Mouse (Mus musculus): ENCODE measurements around the gene Hmcn1. TPM values are rescaled to one million over a fixed set of nuclear protein-coding genes. Genes with fewer than 3 reads are reported as not detected.

Hmcn1 gene
- total and polyA plus RNA-seq, 2 experiments from 2014 or later: 1.2 to 2.5 TPM

GRCm38 (mm10) chr1:150632506-150632905 is 360.7 kb downstream of the Hmcn1 start:
- WGBS: 73% methylated on average over 4 of the region's 4 CpGs

GRCm38 (mm10) chr1:150631856-150632171 is 361.4 kb downstream of the Hmcn1 start:
- H3K4me2 ChIP-seq (ENCODE audit: low read depth, low read length, poor library complexity, severe bottlenecking): no peak overlapping the region
- 89% methylated on average over 3 of the region's 3 CpGs for WGBS
- no peak for TF ChIP-seq CTCF (IDR thresholded peaks at IDR 0.05)
- no peaks in the 10 kb centered on the region for H3K9me3 ChIP-seq (ENCODE audit: low read length)
- no peak overlapping the region for H3K9ac ChIP-seq (replicated peaks; ENCODE audit: low read length, poor library complexity, severe bottlenecking)
- DNase-seq (ENCODE audit: low spot score) (no peak), ATAC-seq (ENCODE audit: low FRiP score) (no peak)
- H3K27ac ChIP-seq (ENCODE audit: low read depth, low read length): no peak overlapping the region
- H3K4me3 ChIP-seq (ENCODE audit: low read depth, low read length): no peak overlapping the region
- H3K36me3 ChIP-seq (ENCODE audit: insufficient read depth, low read length): no peaks in the 10 kb centered on the region
- no peaks in the 10 kb centered on the region for H3K4me1 ChIP-seq (ENCODE audit: insufficient read depth, low read length)
- no peaks in the 10 kb centered on the region for H3K27me3 ChIP-seq (ENCODE audit: insufficient read depth, low read length)

More at GRCm38 (mm10) chr1:150632506-150632905, 360.7 kb downstream of the Hmcn1 start:
- H3K9me3 ChIP-seq (ENCODE audit: low read length): no peaks in the 10 kb centered on the region
- H3K4me2 ChIP-seq (ENCODE audit: low read depth, low read length, poor library complexity, severe bottlenecking): no peak overlapping the region
- no peak for ATAC-seq (ENCODE audit: low FRiP score)
- H3K36me3 ChIP-seq (ENCODE audit: insufficient read depth, low read length): no peaks in the 10 kb centered on the region
- H3K4me3 ChIP-seq (ENCODE audit: low read depth, low read length): no peak overlapping the region
- H3K4me1 ChIP-seq (ENCODE audit: insufficient read depth, low read length): no peaks in the 10 kb centered on the region
- no peak for DNase-seq (ENCODE audit: low spot score)
- no peaks in the 10 kb centered on the region for H3K27me3 ChIP-seq (ENCODE audit: insufficient read depth, low read length)
- no peak overlapping the region for H3K9ac ChIP-seq (replicated peaks; ENCODE audit: low read length, poor library complexity, severe bottlenecking)
- peak; percentile 36 for TF ChIP-seq CTCF (IDR thresholded peaks at IDR 0.05)
- H3K27ac ChIP-seq (ENCODE audit: low read depth, low read length): no peak overlapping the region

DNA sequence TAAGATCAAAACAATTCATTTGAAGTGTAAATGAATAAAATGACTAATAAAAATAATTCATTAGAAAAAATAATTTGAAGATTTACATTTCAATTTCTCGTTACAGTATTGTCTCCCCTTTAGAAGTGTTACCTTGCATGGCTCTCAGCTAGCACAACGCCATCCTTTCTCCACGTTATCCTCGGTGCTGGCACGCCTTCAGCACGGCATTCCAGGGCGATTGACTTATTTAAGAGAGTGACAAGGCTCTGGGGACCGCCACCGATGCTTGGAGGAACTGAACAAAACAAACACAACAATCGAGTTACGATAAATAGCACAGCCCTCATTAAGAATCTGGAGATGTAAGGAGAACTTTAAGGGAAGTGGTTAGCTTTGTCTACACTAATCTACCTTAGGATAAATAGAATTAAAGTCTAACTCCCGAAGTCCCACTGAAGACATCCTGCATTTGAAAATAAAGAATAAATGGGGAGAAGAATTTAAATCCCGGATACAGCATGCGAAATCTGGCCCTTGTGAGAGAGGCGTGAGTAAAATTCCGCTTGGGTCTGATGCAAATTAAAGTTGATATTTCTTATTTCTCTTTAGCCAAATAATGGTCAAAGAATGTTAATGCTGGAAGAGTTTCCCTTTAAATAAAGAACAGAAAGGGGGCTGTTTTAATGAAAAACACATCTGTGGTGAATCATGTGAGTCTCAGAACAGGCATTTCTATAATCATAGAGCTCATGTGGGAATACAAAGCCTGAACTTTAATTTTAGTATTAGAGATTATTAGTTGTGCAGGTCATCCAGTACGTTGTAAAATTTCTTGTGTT is 362.0 kb downstream of the Hmcn1 start:
- Histone ChIP-seq H3K36me3 (ENCODE audit: insufficient read depth, low read length) (no peaks in the 10 kb centered on the region), H3K4me3 (ENCODE audit: low read depth, low read length) (no peak overlapping the region), H3K27ac (ENCODE audit: low read depth, low read length) (no peak overlapping the region), H3K27me3 (ENCODE audit: insufficient read depth, low read length) (no peaks in the 10 kb centered on the region), H3K9ac (replicated peaks; ENCODE audit: low read length, poor library complexity, severe bottlenecking) (no peak overlapping the region), H3K9me3 (ENCODE audit: low read length) (no peaks in the 10 kb centered on the region), H3K4me2 (ENCODE audit: low read depth, low read length, poor library complexity, severe bottlenecking) (peak overlapping the region; percentile 24; the same call in 1 of the 2 replicates), H3K4me1 (ENCODE audit: insufficient read depth, low read length) (no peaks in the 10 kb centered on the region)
- 67% methylated on average over 17 of the region's 17 CpGs for whole genome bisulfite sequencing
- ATAC-seq (ENCODE audit: low FRiP score): no peak
- no peak for DNase-seq (ENCODE audit: low spot score)
- TF ChIP-seq CTCF (IDR thresholded peaks at IDR 0.05): no peak

DNA sequence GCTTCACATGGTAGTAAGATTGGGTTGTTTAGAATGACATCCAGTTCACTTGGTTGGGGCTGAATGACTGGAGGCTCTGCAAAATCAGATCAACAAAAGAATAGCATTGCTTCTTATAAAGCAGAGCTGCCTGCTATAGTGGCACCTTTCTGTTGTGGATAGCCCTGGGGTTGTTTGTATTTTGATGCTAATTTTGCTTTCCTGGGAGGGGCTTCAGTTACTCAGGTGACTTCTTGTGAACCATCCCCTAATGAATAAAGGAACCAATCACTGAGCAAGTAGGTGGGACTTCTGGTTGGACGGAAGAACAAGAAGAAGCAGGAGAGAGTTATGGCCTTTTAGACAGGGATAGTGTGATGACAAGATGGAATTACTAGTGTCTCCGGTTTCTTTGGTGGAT is 370.0 kb downstream of the Hmcn1 start:
- H3K36me3 ChIP-seq (ENCODE audit: insufficient read depth, low read length): no peaks in the 10 kb centered on the region
- H3K4me3 ChIP-seq (ENCODE audit: low read depth, low read length): no peak overlapping the region
- no peak overlapping the region for H3K27ac ChIP-seq (ENCODE audit: low read depth, low read length)
- no peaks in the 10 kb centered on the region for H3K27me3 ChIP-seq (ENCODE audit: insufficient read depth, low read length)
- no peak for DNase-seq (ENCODE audit: low spot score)
- no peaks in the 10 kb centered on the region for H3K9me3 ChIP-seq (ENCODE audit: low read length)
- ATAC-seq (ENCODE audit: low FRiP score): no peak
- TF ChIP-seq CTCF (IDR thresholded peaks at IDR 0.05): no peak
- 96% methylated on average over 2 of the region's 2 CpGs for WGBS
- H3K4me2 ChIP-seq (ENCODE audit: low read depth, low read length, poor library complexity, severe bottlenecking): no peak overlapping the region
- H3K4me1 ChIP-seq (ENCODE audit: insufficient read depth, low read length): no peaks in the 10 kb centered on the region
- no peak overlapping the region for H3K9ac ChIP-seq (replicated peaks; ENCODE audit: low read length, poor library complexity, severe bottlenecking)

DNA sequence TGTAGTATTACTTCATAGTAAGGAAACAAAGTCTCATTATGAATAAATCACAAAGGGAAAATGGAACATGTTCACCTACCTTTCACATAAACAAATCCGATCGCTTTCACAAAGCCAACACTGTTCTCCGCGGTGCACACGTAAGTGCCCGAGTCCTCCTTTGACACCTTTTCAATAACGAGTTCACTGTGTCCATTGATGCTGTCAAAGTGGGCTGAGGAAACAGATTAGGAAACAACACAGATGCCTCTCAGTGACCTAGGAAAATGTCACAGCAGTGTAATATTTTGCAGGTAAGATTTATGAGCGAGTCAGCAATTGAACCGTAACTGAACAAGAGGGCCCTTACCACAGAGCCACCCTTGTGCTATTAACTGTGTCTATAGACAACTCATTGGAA is 382.7 kb downstream of the Hmcn1 start:
- Histone ChIP-seq H3K27me3 (ENCODE audit: insufficient read depth, low read length) (no peaks in the 10 kb centered on the region), H3K9ac (replicated peaks; ENCODE audit: low read length, poor library complexity, severe bottlenecking) (no peak overlapping the region), H3K36me3 (ENCODE audit: insufficient read depth, low read length) (no peaks in the 10 kb centered on the region), H3K9me3 (ENCODE audit: low read length) (no peaks in the 10 kb centered on the region), H3K27ac (ENCODE audit: low read depth, low read length) (no peak overlapping the region), H3K4me1 (ENCODE audit: insufficient read depth, low read length) (no peaks in the 10 kb centered on the region), H3K4me3 (ENCODE audit: low read depth, low read length) (no peak overlapping the region), H3K4me2 (ENCODE audit: low read depth, low read length, poor library complexity, severe bottlenecking) (no peak overlapping the region)
- ATAC-seq (ENCODE audit: low FRiP score) (no peak), DNase-seq (ENCODE audit: low spot score) (no peak)
- TF ChIP-seq CTCF (IDR thresholded peaks at IDR 0.05): no peak
- WGBS: 80% methylated on average over 9 of the region's 9 CpGs

DNA sequence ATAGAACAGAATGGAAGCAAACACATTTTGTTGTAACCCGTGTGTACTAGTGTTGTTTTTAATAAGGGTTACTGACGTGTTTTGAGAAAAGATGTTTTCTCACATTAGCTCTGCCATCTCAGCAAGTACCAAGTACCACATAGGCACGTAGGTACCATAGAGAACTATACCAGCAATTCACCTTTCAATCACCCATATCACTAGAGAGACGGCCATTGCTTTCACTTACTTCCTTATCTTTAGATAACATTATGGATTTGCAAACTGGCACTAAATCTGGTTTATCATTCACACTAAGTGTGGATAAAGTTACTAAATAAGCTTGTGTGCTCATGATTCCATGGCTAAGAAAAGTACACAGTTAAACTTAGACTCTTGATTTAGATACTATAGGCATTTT is 387.1 kb downstream of the Hmcn1 start:
- H3K9ac ChIP-seq (replicated peaks; ENCODE audit: low read length, poor library complexity, severe bottlenecking): no peak overlapping the region
- no peak for TF ChIP-seq CTCF (IDR thresholded peaks at IDR 0.05)
- H3K36me3 ChIP-seq (ENCODE audit: insufficient read depth, low read length): no peaks in the 10 kb centered on the region
- H3K27me3 ChIP-seq (ENCODE audit: insufficient read depth, low read length): no peaks in the 10 kb centered on the region
- no peak overlapping the region for H3K4me3 ChIP-seq (ENCODE audit: low read depth, low read length)
- no peak overlapping the region for H3K27ac ChIP-seq (ENCODE audit: low read depth, low read length)
- no peak overlapping the region for H3K4me2 ChIP-seq (ENCODE audit: low read depth, low read length, poor library complexity, severe bottlenecking)
- no peaks in the 10 kb centered on the region for H3K4me1 ChIP-seq (ENCODE audit: insufficient read depth, low read length)
- no peak for ATAC-seq (ENCODE audit: low FRiP score)
- no peaks in the 10 kb centered on the region for H3K9me3 ChIP-seq (ENCODE audit: low read length)
- WGBS: 94% methylated on average over 4 of the region's 4 CpGs
- DNase-seq (ENCODE audit: low spot score): no peak
